Mouse (Mus musculus) heart, embryonic 16.5 days (tissue): ENCODE results near the gene Arid2. TPM values are rescaled to one million over a fixed set of nuclear protein-coding genes. Genes with fewer than 3 reads are reported as not detected.

Experiments used
- ATAC-seq: fragments of 200-750 bp; cut with Nextera tagmentation; replicated peaks from 2 replicates; pipeline ENCODE4 v1.8.0; 2017; ENCODE audit warnings: moderate number of reproducible peaks; ENCODE audit not compliant: insufficient read depth, low FRiP score; ENCODE audit errors: extremely low read depth
- H3K27ac ChIP-seq: fragments of 300-500 bp; sonication (generic); 2 replicates; pipeline ENCODE4 v1.5.1; 2014; ENCODE audit warnings: mild to moderate bottlenecking, low read length, control low read depth, moderate library complexity
- H3K27me3 ChIP-seq: fragments of 300-500 bp; sonication (generic); 2 replicates; pipeline ENCODE4 v1.6.1; 2014; ENCODE audit warnings: low read length, mixed read lengths; ENCODE audit not compliant: control insufficient read depth, insufficient read depth
- H3K36me3 ChIP-seq: fragments of 300-500 bp; sonication (generic); 2 replicates; pipeline ENCODE4 v1.6.1; 2014; ENCODE audit not compliant: control insufficient read depth, insufficient read depth
- H3K4me1 ChIP-seq: fragments of 300-500 bp; sonication (generic); 2 replicates; pipeline ENCODE4 v1.6.1; 2014; ENCODE audit warnings: low read length, mixed read lengths; ENCODE audit not compliant: control insufficient read depth, insufficient read depth
- H3K4me2 ChIP-seq: fragments of 300-500 bp; sonication (generic); 2 replicates; pipeline ENCODE4 v1.6.1; 2014; ENCODE audit warnings: low read depth, mild to moderate bottlenecking, control low read depth, low read length
- H3K4me3 ChIP-seq: fragments of 300-500 bp; sonication (generic); 2 replicates; pipeline ENCODE4 v1.5.1; 2014; ENCODE audit warnings: mild to moderate bottlenecking, control low read depth, low read length
- H3K9ac ChIP-seq: fragments of 300-500 bp; sonication (generic); 2 replicates; pipeline ENCODE4 v1.6.1; 2014; ENCODE audit warnings: low read length, control low read depth
- H3K9me3 ChIP-seq: fragments of 300-500 bp; sonication (generic); replicated peaks from 2 replicates; pipeline ENCODE4 v1.6.1; 2016; ENCODE audit warnings: low read length; ENCODE audit not compliant: control insufficient read depth
- WGBS: fragments of 180-500 bp; shearing (Covaris S2); extraction: QIAGEN DNeasy Blood & Tissue Kit; methylation state at CpG from one replicate; pipeline ENCODE4 v1.1.7; 2014; 5-methylcytosine and 5-hydroxymethylcytosine counted together
- microRNA-seq: library from miRNA; unstranded; fragments of <30 nt; microRNA quantifications from one replicate; pipeline ENCODE4, GENCODE M21; 2017
- polyA plus RNA-seq: library from polyadenylated mRNA; unstranded; fragments of >200 nt; fragmentation: Nextera tagmentation; extraction: Ambion mirVana; gene quantifications from 2 replicates; pipeline ENCODE4 v1.2.1, GENCODE M21; 2015

Arid2 gene
- polyA plus RNA-seq, 1 experiment from 2014 or later = 14.0 TPM

DNA sequence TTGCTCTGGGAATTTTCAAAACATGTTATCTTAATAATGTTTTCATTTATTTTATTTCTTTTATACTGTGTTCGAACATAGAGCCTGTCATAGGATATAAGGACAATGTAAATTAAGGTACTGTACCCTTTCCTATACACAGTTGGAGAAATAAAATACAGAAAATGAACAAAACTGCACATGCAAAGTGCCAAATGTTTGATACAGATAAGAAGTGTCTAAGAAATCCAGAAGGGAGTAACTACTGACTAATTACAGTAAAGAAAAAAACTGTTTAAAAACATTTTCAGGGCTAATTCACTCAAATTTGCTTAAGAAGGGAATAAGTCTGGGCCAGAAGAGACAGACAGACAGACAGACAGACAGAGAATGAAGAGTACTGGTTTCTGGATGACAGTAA is 166.0 kb downstream of the Arid2 start:
- H3K36me3 ChIP-seq = 0 out of 2 replicates have a peak, but pooled peaks cover 4% of the 10 kb centered on the region
- H3K27me3 ChIP-seq = no peaks in the 10 kb centered on the region
- no peak overlapping the region for H3K27ac ChIP-seq
- ATAC-seq = no peak
- peaks cover 20% of the 10 kb centered on the region for H3K4me1 ChIP-seq
- 86% methylated on average over 1 of the region's 1 CpGs for WGBS
- H3K9me3 ChIP-seq = no peaks in the 10 kb centered on the region
- H3K4me3 ChIP-seq = no peak overlapping the region
- no peak overlapping the region for H3K4me2 ChIP-seq
- H3K9ac ChIP-seq = no peak overlapping the region

Small RNAs within 50 kb of the gene (microRNA-seq; reads per million reads assigned to microRNA genes)
- not detected for gene Gm25397

Other genes starting within 250 kb of the Arid2 start
- gene Scaf11, start 173.3 kb downstream of the Arid2 start, polyA plus RNA-seq = 50.9 and 52.8 TPM in 2 replicates